Mouse (Mus musculus): Measurements from ENCODE around the gene Olfr456.
A peak's percentile ranks its signal among the peaks of the same experiment; 100 is the strongest.
"Not testable (repeated sequence)": the region's sequence is repeated elsewhere in the genome, so short reads cannot be mapped to it uniquely, and the experiment has no call there.

Olfr456 gene

DNA sequence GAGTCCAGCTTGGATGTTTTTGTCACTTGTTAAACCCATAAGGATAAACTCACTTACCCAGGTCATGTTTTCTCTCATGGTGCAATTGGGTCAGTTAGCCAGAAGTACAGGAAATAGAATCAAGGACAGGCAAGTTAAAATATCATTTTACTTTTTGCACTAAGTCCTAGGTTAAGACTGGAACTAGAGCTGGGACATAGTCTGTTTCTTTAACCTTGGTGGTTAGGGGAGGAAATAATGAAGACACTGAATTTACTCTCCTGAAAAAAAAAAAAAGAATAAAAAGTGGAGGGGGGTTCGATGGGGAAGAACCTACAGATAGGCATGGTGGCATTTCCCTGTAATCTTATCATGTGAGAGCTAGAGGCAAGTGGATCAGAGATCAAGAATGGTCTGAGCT, at the start of gene Olfr456:
TSS of gene Olfr456 (minus strand) at position 101 of the 400 bp plus-strand sequence.
- no peak for DNase-seq (ENCODE audit: low spot score in 2 of 2)

DNA sequence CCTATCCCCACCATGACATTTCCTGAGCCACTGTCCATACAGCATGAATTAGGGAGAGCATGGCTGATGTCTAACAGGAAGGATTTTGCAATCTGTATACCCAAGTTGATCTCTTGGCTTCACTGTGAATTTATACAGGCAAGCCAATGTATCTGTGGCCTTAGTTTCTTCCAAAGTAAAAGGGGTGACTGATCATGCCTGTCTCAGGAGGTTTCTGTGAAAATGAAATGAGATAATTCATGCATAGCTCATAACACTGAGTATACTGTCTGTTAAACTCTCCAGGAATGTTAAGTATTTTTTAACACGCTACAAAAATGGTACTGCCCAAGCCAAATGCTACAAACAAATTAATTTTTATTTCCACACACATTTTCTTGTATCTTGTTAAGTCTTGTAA, 26.4 kb upstream of the Olfr456 start:
- DNase-seq (ENCODE audit: low spot score in 2 of 2): no peak

DNA sequence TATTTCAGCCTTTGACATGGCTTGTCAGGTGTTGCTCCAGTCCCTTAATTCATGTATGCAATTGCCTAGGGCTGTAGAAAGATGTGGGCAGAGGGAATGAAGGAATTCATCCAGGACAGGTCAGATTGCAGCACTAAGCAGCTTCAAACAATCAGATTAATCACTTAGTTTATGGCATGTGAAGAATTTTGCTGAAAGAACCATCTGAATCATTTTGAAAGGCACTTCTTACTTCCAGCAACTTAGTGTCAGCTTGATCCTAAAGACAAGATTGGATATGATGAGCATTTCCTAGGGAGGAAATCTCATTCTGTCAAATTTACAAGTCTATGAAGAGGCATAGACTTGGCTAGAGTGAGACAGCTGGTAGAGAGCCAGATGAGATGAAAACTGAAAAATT, 22.3 kb upstream of the Olfr456 start:
- DNase-seq (ENCODE audit: low spot score in 2 of 2): no peak

GRCm38 (mm10) chr6:42503478-42503877, 16.5 kb upstream of the Olfr456 start:
- peak in 1 of 2 experiments; percentile 12 for DNase-seq (ENCODE audit: low spot score in 2 of 2)

DNA sequence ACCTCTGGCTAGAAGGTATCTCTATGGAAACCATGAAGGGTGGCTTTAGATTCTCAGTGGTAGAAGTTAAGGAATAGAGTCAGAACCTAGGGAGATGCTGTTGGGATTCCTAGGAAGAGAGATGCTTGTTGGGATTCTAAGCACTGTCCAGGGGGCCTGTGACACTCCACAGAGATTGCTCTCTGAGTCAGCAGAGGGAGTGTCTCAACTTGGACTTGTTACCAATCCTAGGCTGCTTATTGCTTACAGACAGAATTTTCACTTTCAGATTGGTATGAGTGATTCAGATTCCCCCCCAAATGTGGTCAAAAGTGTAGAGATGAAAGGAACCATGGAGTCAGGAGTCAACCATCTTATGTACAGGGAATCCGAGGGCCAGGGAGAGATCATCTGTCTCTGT, 2.7 kb upstream of the Olfr456 start:
- DNase-seq (ENCODE audit: low spot score in 2 of 2): no peak

DNA sequence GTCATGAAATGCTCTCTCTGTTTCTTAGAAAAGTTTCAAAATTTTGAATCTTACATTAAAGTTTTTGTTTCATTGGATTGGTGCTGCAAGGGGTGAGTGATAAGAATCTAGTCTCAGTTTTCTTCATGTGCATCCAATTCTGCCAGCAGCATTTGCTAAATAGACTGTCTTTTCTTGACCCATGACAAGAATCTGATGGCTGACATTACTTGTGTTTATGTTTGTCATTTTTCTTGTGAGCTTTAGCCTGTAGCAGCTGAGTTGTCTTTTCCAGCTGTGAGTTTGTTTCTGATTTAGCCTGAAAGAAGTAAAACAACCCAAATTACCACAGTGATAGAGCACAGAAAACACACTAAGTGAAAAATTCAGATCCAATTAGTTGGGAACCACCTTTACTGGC, 2.4 kb downstream of the Olfr456 start:
- no peak for DNase-seq (ENCODE audit: low spot score in 2 of 2)

- DNase-seq (ENCODE audit: low spot score in 2 of 2): no peak
These were observed 10.8 kb downstream of the Olfr456 start, which contains the start of gene Olfr457 for GRCm38 (mm10) chr6:42476235-42476634. Gene Olfr457, minus strand, starts transcription at chr6:42476335.

DNA sequence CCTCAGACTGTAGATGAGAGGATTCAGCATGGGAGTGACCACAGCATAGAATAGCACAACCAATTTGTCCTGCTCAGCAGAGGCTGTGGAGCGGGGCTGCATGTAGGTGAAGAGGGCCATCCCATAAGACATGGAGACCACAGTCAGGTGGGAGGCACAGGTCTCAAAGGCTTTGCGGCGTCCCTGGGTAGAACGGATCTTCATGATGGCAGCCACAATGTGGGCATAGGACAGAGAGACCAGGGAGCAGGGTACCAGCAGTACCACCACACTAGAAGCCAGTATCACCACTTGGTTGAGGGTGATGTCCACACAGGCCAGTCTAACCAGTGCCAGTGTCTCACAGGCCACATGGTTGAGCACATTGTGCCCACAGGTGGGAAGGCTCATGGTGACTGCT, 15.7 kb downstream of the Olfr456 start:
- DNase-seq (ENCODE audit: low spot score in 2 of 2): not testable (repeated sequence)

GRCm38 (mm10) chr6:42470542-42470941, 16.5 kb downstream of the Olfr456 start:
- DNase-seq (ENCODE audit: low spot score in 2 of 2): no peak

DNA sequence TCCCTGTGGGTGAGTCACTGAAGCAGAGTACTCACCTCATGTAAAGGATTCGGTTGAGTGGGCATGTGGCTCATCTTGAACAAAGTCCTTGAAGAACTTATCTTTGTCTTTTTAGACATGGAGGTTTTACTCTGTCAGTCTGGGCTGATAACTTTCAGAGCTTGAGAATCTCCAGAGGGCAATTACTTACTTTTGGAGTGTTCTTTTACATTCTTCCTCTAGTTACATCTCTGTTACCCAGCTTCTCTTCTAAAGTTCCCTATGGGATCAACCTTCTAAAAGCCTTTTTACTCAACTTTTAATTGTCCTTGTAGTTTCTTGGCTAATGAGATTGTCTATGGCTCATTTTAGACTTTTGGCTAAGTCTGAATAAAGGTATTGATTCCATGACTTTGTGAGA, 21.9 kb downstream of the Olfr456 start, which contains the start of gene Olfr458:
TSS of gene Olfr458 (minus strand) at position 101 of the 400 bp plus-strand sequence.
- DNase-seq (ENCODE audit: low spot score in 2 of 2): no peak

GRCm38 (mm10) chr6:42447381-42447780, 39.6 kb downstream of the Olfr456 start:
- DNase-seq (ENCODE audit: low spot score in 2 of 2): no peak

DNA sequence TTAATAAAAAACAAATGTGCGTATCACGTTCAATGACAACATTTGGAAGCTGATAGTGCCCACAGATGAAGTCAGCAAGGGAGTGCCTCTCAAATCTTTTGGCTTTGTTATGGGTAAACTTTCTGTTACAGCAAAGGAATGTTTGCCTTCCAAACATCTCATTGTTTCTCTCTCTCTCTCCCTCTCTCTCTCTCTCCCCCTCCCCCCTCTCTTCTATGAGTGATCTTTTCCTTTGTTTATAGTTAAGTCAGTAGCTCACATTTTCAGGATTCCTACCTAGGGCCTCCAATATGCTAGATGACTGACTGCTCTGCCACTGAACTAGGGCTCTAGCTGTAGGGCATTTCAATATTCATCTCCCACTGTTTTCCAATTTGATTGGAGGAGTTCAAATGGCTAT, 42.5 kb downstream of the Olfr456 start:
- DNase-seq (ENCODE audit: low spot score in 2 of 2): no peak

DNA sequence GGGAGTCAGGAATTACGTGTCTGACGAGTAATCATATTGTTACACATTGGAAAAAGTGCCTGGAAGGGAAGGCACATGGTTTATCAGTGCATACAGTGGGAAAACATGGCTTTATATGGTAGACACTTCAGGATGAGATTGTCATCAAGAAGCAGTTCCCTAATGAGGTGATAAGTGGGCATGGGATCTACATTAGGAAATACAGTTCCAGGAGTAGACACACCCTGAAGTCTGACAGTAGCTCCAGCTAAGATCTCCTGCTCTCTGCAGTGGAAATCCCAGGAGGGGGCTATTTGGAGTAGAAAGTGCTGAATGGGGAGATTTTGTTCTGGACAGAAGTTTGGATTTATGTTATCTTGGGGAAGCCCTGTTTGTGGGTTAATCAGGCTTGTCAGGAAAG, 45.6 kb downstream of the Olfr456 start:
- no peak for DNase-seq (ENCODE audit: low spot score in 2 of 2)

Measured in spleen, postnatal 10 days (tissue).